Mouse (Mus musculus) small intestine, adult 2 months (tissue): Measurements from ENCODE around the gene Akap12.

Source experiments
- CTCF ChIP-seq: fragments of 200-500 bp; IDR thresholded peaks from 2 replicates; pipeline ENCODE4 v1.5.1; 2012; ENCODE audit warnings: low read depth, mild to moderate bottlenecking, control low read depth, inconsistent platforms, low read length, moderate library complexity, mixed read lengths; ENCODE audit not compliant: insufficient replicate concordance, insufficient read length; ENCODE audit errors: extremely low read depth
- POLR2A ChIP-seq: fragments of 200-500 bp; IDR thresholded peaks from 2 replicates; pipeline ENCODE4 v1.6.1; 2012; ENCODE audit warnings: low read depth, mild to moderate bottlenecking, control low read depth, inconsistent platforms, low read length, moderate library complexity

GRCm38 (mm10) chr10:4333319-4333718 lies 67.1 kb downstream of the Akap12 start:
- TF ChIP-seq POLR2A (no peak), CTCF (peak; percentile 64; the same call in 1 of the 2 replicates)
